Mouse (Mus musculus): ENCODE data around the gene Cebpz.

Cebpz gene

GRCm38 (mm10) chr17:78903158-78903557 is 33.7 kb downstream of the Cebpz start:
- no peak for DNase-seq (ENCODE audit: inconsistent age in 2 of 2, low spot score in 1 of 2)

- peak; percentile 18 to 70 for DNase-seq (ENCODE audit: inconsistent age in 2 of 2, low spot score in 1 of 2)
These were observed 41.5 kb downstream of the Cebpz start for GRCm38 (mm10) chr17:78895394-78895793.

GRCm38 (mm10) chr17:78894991-78895390 is 41.9 kb downstream of the Cebpz start:
- no peak for DNase-seq (ENCODE audit: inconsistent age in 2 of 2, low spot score in 1 of 2)

GRCm38 (mm10) chr17:78891020-78891419 is 45.8 kb downstream of the Cebpz start:
- no peak for DNase-seq (ENCODE audit: inconsistent age in 2 of 2, low spot score in 1 of 2)

GRCm38 (mm10) chr17:78889184-78889583 is 47.7 kb downstream of the Cebpz start:
- no peak for DNase-seq (ENCODE audit: inconsistent age in 2 of 2, low spot score in 1 of 2)

- peak; percentile 27 to 67 for DNase-seq (ENCODE audit: inconsistent age in 2 of 2, low spot score in 1 of 2)
These were observed 48.3 kb downstream of the Cebpz start for GRCm38 (mm10) chr17:78888554-78888953.

GRCm38 (mm10) chr17:78885286-78886065 is 51.4 kb downstream of the Cebpz start:
- no peak for DNase-seq (ENCODE audit: inconsistent age in 2 of 2, low spot score in 1 of 2)

GRCm38 (mm10) chr17:78883291-78883690 is 53.6 kb downstream of the Cebpz start:
- peak in 1 of 2 experiments; percentile 34 for DNase-seq (ENCODE audit: inconsistent age in 2 of 2, low spot score in 1 of 2)

- peak; percentile 91 to 96 for DNase-seq (ENCODE audit: inconsistent age in 2 of 2, low spot score in 1 of 2)
These were observed 54.3 kb downstream of the Cebpz start, which contains the start of gene Eif2ak2 for GRCm38 (mm10) chr17:78882401-78883112. Gene Eif2ak2 (minus strand): TSS chr17:78882573.

- DNase-seq (ENCODE audit: inconsistent age in 2 of 2, low spot score in 1 of 2): no peak
These were observed 55.0 kb downstream of the Cebpz start for GRCm38 (mm10) chr17:78881878-78882304.

- no peak for DNase-seq (ENCODE audit: inconsistent age in 2 of 2, low spot score in 1 of 2)
These were observed 63.0 kb downstream of the Cebpz start for GRCm38 (mm10) chr17:78873886-78874285.
